Mouse (Mus musculus): Measurements from ENCODE around the gene Polrmt. TPM values are rescaled to one million over a fixed set of nuclear protein-coding genes. Genes with fewer than 3 reads are reported as not detected.
"Not testable (repeated sequence)": the region's sequence is repeated elsewhere in the genome, so short reads cannot be mapped to it uniquely, and the experiment has no call there.

Gene Polrmt
- polyA plus RNA-seq, 1 experiment: 20.1 TPM

DNA sequence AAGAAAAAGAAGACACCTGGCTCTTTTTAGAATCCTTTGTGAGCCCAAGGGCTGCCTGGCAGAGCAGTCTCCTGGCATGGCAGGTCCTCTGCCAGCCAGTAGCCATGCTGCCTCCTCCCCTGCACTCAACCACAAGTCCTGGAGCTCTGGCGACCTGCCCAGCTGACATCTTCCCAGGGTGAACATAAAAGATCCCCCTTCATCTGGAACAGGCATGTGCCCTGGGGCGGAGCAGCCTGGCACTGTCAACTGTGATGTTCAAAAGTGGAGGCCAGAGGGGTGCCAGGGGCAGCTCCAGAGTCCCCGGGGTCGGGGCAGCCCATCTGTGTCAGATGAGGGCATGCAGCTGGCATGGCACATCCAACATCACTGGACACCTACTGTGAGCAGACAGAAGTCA is 31.4 kb downstream of the Polrmt start:
- H3K4me1 ChIP-seq (ENCODE audit: control insufficient read depth, insufficient read depth, insufficient read length, low read length): peaks cover 3% of the 10 kb centered on the region; the same call in 1 of the 2 replicates

DNA sequence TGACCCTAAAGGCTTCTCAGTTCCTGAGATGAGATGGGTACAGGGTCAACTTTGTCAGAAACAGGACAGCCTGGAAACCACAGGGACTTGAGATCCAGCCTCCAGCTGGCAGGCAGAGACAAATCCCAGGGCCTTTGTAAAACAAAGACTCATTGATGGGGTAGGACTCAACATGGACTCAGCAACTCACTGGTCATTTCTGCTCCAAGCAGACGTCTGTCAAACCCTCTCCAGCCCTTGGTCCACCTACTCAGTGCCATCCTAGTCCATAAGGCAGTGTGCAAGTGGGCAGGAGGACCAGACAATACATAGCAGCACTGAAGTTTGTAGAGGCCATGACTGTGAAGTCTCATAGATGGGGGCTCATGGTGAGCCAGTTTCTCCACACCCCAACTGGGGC is 33.2 kb downstream of the Polrmt start:
- no peak overlapping the region for H3K4me3 ChIP-seq (ENCODE audit: insufficient read depth, low read depth, low read length)
- H3K27ac ChIP-seq (replicated peaks; ENCODE audit: low read depth, low read length): no peak overlapping the region
- peaks cover 3% of the 10 kb centered on the region; the same call in 1 of the 2 replicates for H3K4me1 ChIP-seq (ENCODE audit: control insufficient read depth, insufficient read depth, insufficient read length, low read length)

More for the DNA sequence above, 31.4 kb downstream of the Polrmt start:
- H3K4me3 ChIP-seq (ENCODE audit: insufficient read depth, low read depth, low read length): no peak overlapping the region
- no peak overlapping the region for H3K27ac ChIP-seq (replicated peaks; ENCODE audit: low read depth, low read length)

DNA sequence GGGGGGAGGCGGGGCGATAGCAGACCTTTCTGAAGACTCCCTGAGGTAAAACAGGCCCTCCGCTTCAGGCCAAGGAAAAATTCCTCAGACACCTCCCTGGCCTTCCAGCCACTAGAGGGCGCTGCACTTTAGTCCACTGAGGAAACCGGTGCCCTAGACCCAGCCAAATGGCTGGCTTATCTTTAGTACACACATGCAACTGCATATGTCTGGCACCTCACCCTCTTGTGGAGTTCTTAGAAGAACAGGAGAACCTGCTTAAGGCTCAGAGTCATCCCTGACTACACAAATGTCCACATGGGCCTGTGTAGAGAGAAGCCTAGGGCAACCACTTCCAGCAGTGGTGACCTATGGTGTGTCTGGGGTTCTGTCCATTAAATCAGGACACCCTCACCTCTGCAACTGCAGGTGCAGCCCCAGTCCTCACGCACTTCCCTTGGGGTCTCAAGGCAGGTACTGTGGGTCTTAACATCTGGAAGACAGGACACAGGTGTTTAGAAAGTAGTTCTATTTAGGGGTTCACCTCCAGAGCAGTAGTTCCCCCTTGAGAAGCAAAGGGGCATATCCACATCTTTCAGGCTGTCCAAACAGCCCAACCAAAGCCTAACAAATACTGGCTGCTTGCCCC is 33.8 kb downstream of the Polrmt start:
- Histone ChIP-seq H3K27ac (replicated peaks; ENCODE audit: low read depth, low read length) (no peak overlapping the region), H3K4me1 (ENCODE audit: control insufficient read depth, insufficient read depth, insufficient read length, low read length) (peaks cover 2% of the 10 kb centered on the region), H3K4me3 (ENCODE audit: insufficient read depth, low read depth, low read length) (no peak overlapping the region)

DNA sequence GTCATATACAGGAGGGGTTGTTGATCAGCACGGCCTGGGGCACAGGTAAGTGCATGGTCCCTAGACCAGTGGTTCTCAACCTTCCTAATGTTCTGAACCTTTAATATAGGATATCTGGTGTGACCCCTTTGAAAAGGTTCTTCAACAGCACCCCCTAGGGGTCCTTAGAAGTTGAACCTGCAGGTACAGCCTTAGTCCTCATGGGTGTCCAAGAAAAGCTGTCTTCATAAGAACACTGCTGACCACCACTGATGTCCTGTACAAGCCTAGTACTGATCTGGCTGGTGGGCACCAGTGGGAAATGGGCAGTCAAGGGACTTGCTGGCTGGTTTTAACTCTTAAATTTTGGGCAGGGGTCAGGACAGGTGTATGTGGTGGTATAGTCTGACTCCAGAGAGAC is 34.4 kb downstream of the Polrmt start:
- peaks cover 7% of the 10 kb centered on the region for H3K4me1 ChIP-seq (ENCODE audit: control insufficient read depth, insufficient read depth, insufficient read length, low read length)
- H3K4me3 ChIP-seq (ENCODE audit: insufficient read depth, low read depth, low read length): no peak overlapping the region

DNA sequence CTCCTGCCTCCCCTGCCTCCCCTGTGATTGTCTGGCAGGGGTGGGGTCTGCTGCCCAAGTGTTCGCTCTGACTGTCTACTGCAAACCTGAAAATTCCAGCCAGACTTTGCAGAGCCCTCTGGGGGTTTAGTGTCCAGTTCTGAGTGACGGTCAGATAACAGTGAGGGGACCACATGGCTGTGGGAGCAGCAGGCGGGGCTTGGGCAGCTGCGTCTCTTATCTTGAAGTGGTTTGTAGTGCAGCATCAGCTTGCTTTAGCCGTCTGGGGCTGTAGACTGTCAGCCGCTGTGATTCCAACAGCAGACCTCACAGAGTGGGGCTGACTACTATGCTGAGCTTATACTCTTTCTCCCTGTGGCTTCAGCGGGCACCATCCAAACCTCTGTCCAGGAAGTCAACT is 37.1 kb downstream of the Polrmt start:
- Histone ChIP-seq H3K27ac (replicated peaks; ENCODE audit: low read depth, low read length) (no peak overlapping the region), H3K4me1 (ENCODE audit: control insufficient read depth, insufficient read depth, insufficient read length, low read length) (peaks cover 24% of the 10 kb centered on the region), H3K4me3 (ENCODE audit: insufficient read depth, low read depth, low read length) (no peak overlapping the region)

More for the DNA sequence above, 34.4 kb downstream of the Polrmt start:
- H3K27ac ChIP-seq (replicated peaks; ENCODE audit: low read depth, low read length): no peak overlapping the region

DNA sequence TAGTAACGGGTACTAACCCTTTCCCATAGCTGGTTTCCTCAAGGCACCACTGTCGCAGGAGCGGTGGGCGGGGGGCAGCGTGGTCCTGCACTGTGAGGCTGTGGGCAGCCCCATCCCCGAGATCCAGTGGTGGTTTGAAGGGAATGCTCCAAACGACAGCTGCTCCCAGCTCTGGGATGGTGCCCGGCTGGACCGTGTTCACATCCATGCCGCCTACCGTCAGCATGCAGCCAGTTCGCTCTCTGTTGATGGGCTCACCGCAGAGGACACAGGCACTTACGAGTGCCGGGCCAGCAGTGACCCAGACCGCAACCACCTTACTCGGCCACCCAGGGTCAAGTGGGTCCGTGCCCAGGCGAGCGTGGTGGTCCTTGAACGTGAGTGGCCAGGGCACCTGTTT is 37.7 kb downstream of the Polrmt start:
- no peak overlapping the region for H3K4me3 ChIP-seq (ENCODE audit: insufficient read depth, low read depth, low read length)
- no peak overlapping the region for H3K27ac ChIP-seq (replicated peaks; ENCODE audit: low read depth, low read length)
- H3K4me1 ChIP-seq (ENCODE audit: control insufficient read depth, insufficient read depth, insufficient read length, low read length): peaks cover 24% of the 10 kb centered on the region

DNA sequence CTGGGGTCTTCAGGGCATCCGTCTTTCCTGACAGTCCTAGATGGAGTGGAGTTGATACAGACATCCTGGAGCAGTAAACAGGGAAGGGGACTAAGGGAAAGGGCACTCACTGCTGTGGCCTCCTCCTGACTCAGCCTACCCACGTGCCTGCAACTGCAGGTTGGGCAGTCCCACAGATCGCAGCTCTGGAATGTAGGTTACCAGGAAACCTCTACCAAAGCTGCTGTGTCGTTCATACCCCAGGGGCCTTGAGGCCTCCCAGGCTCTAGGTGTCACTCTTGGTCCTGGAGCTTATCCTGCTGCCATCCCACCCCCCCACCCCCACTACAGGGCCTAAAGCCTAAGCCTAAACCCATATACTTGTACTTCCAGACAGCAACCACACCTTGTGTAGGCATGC is 38.6 kb downstream of the Polrmt start:
- no peak overlapping the region for H3K27ac ChIP-seq (replicated peaks; ENCODE audit: low read depth, low read length)
- H3K4me3 ChIP-seq (ENCODE audit: insufficient read depth, low read depth, low read length): no peak overlapping the region
- peaks cover 24% of the 10 kb centered on the region for H3K4me1 ChIP-seq (ENCODE audit: control insufficient read depth, insufficient read depth, insufficient read length, low read length)

DNA sequence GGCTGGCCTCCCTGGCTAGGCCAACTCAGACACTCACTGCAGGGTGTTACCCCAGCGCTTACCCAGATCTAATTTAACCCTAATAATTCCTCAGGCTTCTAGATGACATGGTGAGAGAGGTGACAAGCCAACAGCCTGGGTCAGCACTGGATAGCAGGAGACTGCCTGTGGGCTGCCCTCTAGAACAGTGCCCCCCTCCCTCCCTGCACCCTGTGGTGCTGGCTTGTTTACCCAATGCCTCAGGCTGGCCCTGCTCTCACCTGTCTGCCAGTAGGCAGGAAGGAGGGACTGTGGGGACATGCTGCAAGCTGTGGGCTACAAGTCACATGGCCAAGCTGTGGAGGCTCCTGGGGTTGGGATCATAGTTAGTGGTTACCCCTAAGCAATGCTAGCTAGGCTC is 39.2 kb downstream of the Polrmt start:
- Histone ChIP-seq H3K4me3 (ENCODE audit: insufficient read depth, low read depth, low read length) (no peak overlapping the region), H3K4me1 (ENCODE audit: control insufficient read depth, insufficient read depth, insufficient read length, low read length) (peaks cover 24% of the 10 kb centered on the region), H3K27ac (replicated peaks; ENCODE audit: low read depth, low read length) (no peak overlapping the region)

DNA sequence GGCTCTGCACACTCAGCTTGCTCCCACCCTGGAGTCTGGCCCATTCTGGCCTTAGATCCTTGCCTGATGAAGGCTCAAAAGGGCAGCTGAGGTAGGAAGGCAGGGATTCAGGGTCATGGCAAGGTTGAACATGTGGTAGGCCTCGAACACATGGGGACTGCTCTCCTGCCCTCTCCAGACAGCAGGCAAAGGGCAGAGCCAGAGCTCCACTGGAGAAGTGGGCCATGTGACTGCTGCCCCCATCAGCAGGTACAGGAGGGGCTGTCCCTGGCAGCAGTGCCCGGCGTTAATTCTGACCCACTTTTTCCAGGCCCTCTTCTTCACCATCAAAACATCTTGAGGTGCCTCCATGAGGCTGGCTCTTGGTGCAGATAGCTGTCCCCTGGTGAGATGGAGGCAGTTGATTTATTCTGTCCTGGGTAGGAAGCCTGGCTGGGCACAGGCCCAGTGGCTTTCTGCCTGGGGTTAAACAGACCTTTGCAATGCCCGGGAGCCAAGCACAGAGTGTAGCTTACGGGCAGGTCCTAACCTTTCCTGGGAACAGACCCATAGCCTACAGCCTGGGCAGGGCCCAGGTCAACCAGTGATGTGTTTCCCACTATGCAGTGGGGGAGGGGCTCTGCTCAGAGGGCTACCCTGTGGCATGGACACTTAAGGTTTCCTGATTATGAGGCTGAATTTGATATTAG is 39.8 kb downstream of the Polrmt start:
- peak overlapping the region; percentile 97 for H3K4me3 ChIP-seq (ENCODE audit: insufficient read depth, low read depth, low read length)
- H3K27ac ChIP-seq (replicated peaks; ENCODE audit: low read depth, low read length): peak overlapping the region; percentile 14; the same call in 1 of the 2 replicates
- H3K4me1 ChIP-seq (ENCODE audit: control insufficient read depth, insufficient read depth, insufficient read length, low read length): peaks cover 24% of the 10 kb centered on the region

DNA sequence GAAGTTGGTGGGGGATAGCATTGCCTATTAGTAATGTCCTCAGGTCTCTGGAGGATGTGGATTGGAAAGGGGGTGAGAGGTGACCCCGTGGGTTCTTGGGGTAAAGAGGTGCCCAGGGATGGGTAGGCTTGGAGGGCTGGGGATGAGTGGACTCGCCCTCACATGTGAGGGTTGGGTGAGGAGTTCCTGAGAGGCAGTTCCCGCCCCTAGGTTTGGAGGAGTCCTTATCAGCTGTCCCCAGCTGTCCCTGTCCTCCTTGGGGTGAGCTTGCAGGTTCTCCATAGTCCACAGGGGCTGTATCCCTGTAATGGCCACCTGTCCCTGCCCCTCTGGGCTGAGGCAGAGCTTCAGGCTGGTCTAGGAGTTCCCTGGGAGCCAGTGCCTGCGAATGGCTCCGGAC is 40.4 kb downstream of the Polrmt start:
- H3K4me1 ChIP-seq (ENCODE audit: control insufficient read depth, insufficient read depth, insufficient read length, low read length): peaks cover 28% of the 10 kb centered on the region
- H3K27ac ChIP-seq (replicated peaks; ENCODE audit: low read depth, low read length): peak overlapping the region; percentile 14; the same call in 1 of the 2 replicates
- peak overlapping the region; percentile 97 for H3K4me3 ChIP-seq (ENCODE audit: insufficient read depth, low read depth, low read length)

DNA sequence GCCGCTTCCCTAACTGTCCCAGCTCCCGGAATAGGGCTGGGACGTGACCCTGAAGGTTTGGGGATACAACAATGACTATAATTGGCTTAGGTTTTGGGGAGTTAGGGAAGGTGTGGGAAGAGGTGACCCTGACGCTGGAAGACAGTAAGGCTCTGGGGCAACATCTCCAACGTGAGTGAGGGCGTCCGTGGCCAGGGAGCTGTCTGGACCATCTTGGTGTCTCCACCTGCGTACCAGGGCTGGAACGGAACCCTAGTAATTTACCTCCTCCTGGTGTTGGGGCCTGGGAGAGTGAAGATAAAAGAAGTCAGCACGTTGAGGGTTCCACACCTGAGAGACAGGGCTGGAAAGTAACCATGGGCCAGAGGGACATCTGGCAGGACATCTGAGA is 41.4 kb downstream of the Polrmt start:
- Histone ChIP-seq H3K4me3 (ENCODE audit: insufficient read depth, low read depth, low read length) (peak overlapping the region; percentile 97), H3K27ac (replicated peaks; ENCODE audit: low read depth, low read length) (peak overlapping the region; percentile 89), H3K4me1 (ENCODE audit: control insufficient read depth, insufficient read depth, insufficient read length, low read length) (peaks cover 30% of the 10 kb centered on the region)

DNA sequence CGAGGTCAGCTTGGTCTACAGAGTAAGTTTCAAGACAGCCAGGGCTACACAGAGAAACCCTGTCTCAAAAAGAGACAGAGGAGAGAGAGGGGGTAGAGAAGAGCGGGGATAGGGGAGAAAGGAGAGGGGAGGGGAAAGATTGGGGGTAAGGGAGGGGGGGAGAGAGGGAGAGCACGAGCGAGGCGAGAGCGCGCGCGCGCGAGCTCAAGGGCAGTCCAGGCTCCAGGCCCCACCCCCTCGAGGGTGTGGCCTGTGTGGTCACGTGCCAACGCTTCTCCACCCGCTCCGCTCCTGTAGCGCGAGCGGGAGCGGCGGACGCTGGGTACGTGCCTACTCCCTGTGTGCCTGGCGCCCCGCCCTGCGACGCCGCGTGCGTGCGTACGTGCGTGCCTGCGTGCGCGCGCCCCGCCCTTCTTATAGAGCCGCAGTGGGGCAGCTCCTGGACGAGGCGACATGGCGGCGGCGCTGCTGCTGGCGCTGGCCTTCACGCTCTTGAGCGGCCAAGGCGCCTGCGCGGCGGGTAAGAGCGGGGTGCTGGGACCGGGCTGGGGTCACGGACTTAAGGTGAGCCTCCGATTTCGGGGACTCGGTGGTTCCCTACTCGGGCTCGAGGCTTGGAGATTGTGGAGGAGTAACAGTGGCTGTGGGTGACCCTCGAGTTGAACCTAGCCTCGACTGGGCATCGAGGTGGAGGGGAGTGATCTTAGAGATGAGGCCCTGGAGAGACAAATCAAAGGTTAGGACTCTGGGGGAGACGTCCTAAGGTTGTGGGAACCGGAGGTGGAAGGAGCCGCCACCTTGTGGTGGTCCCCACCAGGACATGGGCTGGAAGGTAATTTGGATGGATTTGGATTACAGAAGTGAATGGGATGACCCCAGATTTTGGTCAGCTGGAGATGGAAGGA is 42.1 kb downstream of the Polrmt start, which contains the start of gene Bsg:
TSS of gene Bsg (plus strand) at position 427 of the 905 bp plus-strand sequence.
- Histone ChIP-seq H3K27ac (replicated peaks; ENCODE audit: low read depth, low read length) (peak within 1 kb of the TSS; percentile 89), H3K4me3 (ENCODE audit: insufficient read depth, low read depth, low read length) (peak within 1 kb of the TSS; percentile 97), H3K4me1 (ENCODE audit: control insufficient read depth, insufficient read depth, insufficient read length, low read length) (peaks cover 30% of the 10 kb centered on the region)

DNA sequence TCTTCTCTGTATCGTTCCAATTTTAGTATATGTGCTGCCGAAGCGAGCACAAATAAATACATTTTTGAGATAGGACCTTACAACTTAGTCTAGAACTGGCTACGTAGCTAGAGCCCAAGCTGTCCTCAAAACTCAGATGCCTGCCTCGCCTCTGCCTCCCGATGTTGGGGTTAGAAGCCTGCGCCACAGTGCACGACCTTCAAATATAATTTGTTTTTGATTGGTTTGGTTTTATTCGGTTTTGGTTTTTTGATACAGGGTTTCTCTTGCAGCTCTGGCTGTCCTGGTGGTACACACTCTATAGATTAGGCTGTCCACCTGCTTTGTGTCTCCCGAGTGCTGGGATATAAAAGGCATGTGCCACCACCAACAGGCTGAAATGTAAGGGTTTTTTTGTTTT is 42.8 kb downstream of the Polrmt start:
- Histone ChIP-seq H3K4me3 (ENCODE audit: insufficient read depth, low read depth, low read length) (peak overlapping the region; percentile 13; the same call in 1 of the 2 replicates), H3K27ac (replicated peaks; ENCODE audit: low read depth, low read length) (peak overlapping the region; percentile 21; the same call in 1 of the 2 replicates), H3K4me1 (ENCODE audit: control insufficient read depth, insufficient read depth, insufficient read length, low read length) (peaks cover 30% of the 10 kb centered on the region)

DNA sequence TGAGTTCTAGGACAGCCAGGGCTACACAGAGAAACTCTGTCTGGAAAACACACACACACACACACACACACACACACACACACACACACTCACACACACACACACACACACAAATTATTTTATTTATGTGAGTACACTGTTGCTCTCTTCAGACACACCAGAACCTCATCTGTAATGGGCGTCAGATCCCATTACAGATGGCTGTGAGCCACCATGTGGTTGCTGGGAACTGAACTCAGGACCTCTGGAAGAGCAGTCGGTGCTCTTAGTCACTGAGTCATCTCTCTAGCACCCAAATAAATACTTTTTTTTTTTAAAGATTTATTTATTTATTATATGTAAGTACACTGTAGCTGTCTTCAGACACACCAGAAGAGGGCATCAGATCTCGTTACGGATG is 43.4 kb downstream of the Polrmt start:
- peaks cover 30% of the 10 kb centered on the region for H3K4me1 ChIP-seq (ENCODE audit: control insufficient read depth, insufficient read depth, insufficient read length, low read length)
- H3K27ac ChIP-seq (replicated peaks; ENCODE audit: low read depth, low read length); H3K4me3 ChIP-seq (ENCODE audit: insufficient read depth, low read depth, low read length): not testable (repeated sequence)

Data from brown adipose tissue, adult 24 weeks (tissue).